Mouse (Mus musculus) urinary bladder, postnatal 36 days (tissue): ENCODE measurements at regions not wholly inside any gene's neighbourhood (a gene's known extent, or its start where the extent isn't known, plus 50 kb on each side); places are given as distances from the start of the nearest gene placed in this dataset.

Experiments used
- DNase-seq, 2 experiments: peaks; one replicate each; pipeline ENCODE4 v3.0.0; 2022; ENCODE audit warnings: low spot score in 2 of 2, mixed read lengths in 1 of 2

GRCm38 (mm10) chr4:84805431-84805830 is 78.7 kb upstream of the Cntln start:
- DNase-seq, result no peak

- DNase-seq, result no peak
These were observed 90.8 kb upstream of the Cntln start for GRCm38 (mm10) chr4:84793156-84793919.

- peak; percentile 3 to 6 for DNase-seq
These were observed 97.5 kb upstream of the Cntln start for GRCm38 (mm10) chr4:84786583-84786982.

- DNase-seq, result peak in 1 of 2 experiments; percentile 2
These were observed 93.1 kb upstream of the Bnc2 start for GRCm38 (mm10) chr4:84768161-84768560.

GRCm38 (mm10) chr4:84766708-84767425 is 91.8 kb upstream of the Bnc2 start:
- no peak for DNase-seq

- DNase-seq, result no peak
These were observed 82.1 kb upstream of the Bnc2 start for GRCm38 (mm10) chr4:84757172-84757571.

GRCm38 (mm10) chr4:84752613-84753185 is 77.6 kb upstream of the Bnc2 start:
- DNase-seq, result peak in 1 of 2 experiments; percentile 1

GRCm38 (mm10) chr4:84741301-84741700 is 66.2 kb upstream of the Bnc2 start:
- no peak for DNase-seq

GRCm38 (mm10) chr4:84740816-84741215 is 65.7 kb upstream of the Bnc2 start:
- no peak for DNase-seq
